Mouse (Mus musculus) CH12.LX (cell line): ENCODE data around the gene Etfdh.

Source experiments
- CTCF ChIP-seq, 2 experiments: IDR thresholded peaks in 1 of 2; conservative IDR thresholded peaks in 1 of 2; 2 replicates each; pipeline ENCODE4 v1.5.1; 2011 to 2012; ENCODE audit warnings: low read depth in 2 of 2, low read length in 2 of 2, improper control_type of control experiment in 1 of 2, inconsistent platforms in 1 of 2, mild to moderate bottlenecking in 1 of 2, moderate library complexity in 1 of 2
- EP300 ChIP-seq: IDR thresholded peaks from 2 replicates; pipeline ENCODE4 v1.6.1; 2011; ENCODE audit warnings: low read length, improper control_type of control experiment
- HCFC1 ChIP-seq: IDR thresholded peaks from 2 replicates; pipeline ENCODE4 v1.6.1; 2012; ENCODE audit warnings: low read depth, mild to moderate bottlenecking, inconsistent platforms, low read length, improper control_type of control experiment
- MAX ChIP-seq: IDR thresholded peaks from 2 replicates; pipeline ENCODE4 v1.6.1; 2011; ENCODE audit warnings: low read length, improper control_type of control experiment
- MEF2A ChIP-seq: IDR thresholded peaks from 2 replicates; pipeline ENCODE4 v1.6.1; 2014; ENCODE audit warnings: low read depth, mild to moderate bottlenecking, inconsistent platforms, low read length, improper control_type of control experiment, borderline replicate concordance
- NRF1 ChIP-seq: IDR thresholded peaks from 2 replicates; pipeline ENCODE4 v1.6.1; 2014; ENCODE audit warnings: low read depth, mild to moderate bottlenecking, inconsistent platforms, low read length, improper control_type of control experiment, moderate library complexity
- SIN3A ChIP-seq: IDR thresholded peaks from 2 replicates; pipeline ENCODE4 v1.6.1; 2012; ENCODE audit warnings: low read length, improper control_type of control experiment, inconsistent platforms
- TCF12 ChIP-seq: IDR thresholded peaks from 2 replicates; pipeline ENCODE4 v1.6.1; 2014; ENCODE audit warnings: low read depth, mild to moderate bottlenecking, inconsistent platforms, low read length, improper control_type of control experiment
- USF1 ChIP-seq: IDR thresholded peaks from 2 replicates; pipeline ENCODE4 v1.6.1; 2014; ENCODE audit warnings: low read depth, mild to moderate bottlenecking, inconsistent platforms, low read length, improper control_type of control experiment
- USF2 ChIP-seq: conservative IDR thresholded peaks from 2 replicates; pipeline ENCODE4 v1.6.1; 2011; ENCODE audit warnings: low read depth, low read length, improper control_type of control experiment
- ZNF384 ChIP-seq: IDR thresholded peaks from 2 replicates; pipeline ENCODE4 v1.6.1; 2012; ENCODE audit warnings: low read depth, low read length, improper control_type of control experiment, inconsistent platforms

DNA sequence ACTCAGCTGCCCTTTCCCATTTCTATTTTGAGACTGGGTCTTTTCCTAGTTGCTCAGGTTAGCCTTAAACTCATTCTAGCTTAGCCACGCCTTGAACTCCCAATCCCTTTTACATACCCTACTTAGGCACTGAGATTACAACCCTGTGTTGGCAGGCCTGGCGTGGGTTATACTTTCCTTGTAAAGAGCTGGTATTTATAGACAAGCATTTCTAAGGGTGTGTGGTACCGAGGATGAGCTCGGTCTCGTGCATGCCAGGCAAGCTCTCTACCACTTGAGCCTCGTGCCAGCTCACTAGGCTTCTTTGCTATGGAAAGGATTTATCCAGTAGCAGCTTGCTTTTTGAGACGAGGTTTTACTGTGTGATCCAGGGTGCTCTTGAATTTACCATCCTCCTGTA lies 33.8 kb downstream of the Etfdh start:
- TF ChIP-seq CTCF (conservative IDR thresholded peaks at IDR 0.05 in 1 of 2, IDR thresholded peaks at IDR 0.05 in 1 of 2; ENCODE audit: low read depth in 2 of 2, low read length in 2 of 2) (no peak), TCF12 (no peak), HCFC1 (no peak), EP300 (no peak), USF1 (no peak), USF2 (no peak), ZNF384 (no peak), NRF1 (no peak), MEF2A (no peak), MAX (no peak), SIN3A (no peak)
